10 mouse cellular contexts compared by ENCODE assay signal in the genomic region with DNA sequence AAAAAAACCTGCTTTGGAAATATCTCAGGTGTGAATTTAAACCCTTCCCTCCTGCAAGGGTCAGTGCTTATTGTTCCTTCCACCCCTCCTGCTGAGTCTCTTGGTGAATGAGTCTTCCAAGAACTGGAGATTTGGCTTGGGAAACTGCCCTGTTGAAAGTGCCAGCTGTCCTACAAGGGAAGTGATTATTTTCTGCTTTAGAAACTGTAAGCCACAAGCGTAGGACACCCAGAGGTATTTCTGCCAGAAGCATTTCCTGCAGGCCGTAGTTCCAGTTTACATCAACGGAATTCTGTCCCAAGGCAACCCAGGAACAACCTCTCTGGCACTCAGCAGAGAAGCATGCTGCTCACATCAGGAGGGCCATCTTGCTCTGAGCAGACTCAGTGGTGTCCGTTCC. TPM values are rescaled to one million over a fixed set of nuclear protein-coding genes. Genes with fewer than 3 reads are reported as not detected.
DNase-seq lines count a peak whose midpoint lies in the region; ATAC-seq and TF ChIP-seq lines count a peak whose summit lies in the region.
"Had no signal": no experiment of that assay in that cellular context is flagged by ENCODE, and none has a peak within 500 bp of the region (broad histone marks: within the 10 kb centered on the region; RNA-seq: fewer than 3 reads in every experiment).

No protein-coding gene starts in this region.

- H3K4me3 ChIP-seq in hindbrain, embryonic 16.5 days (ENCODE audit: low read length) = no peak overlapping the region
- no peak overlapping the region for H3K4me3 ChIP-seq in hindbrain, embryonic 12.5 days
- no peak overlapping the region for H3K4me3 ChIP-seq in heart, embryonic 15.5 days
- no peak overlapping the region for H3K4me3 ChIP-seq in stomach, postnatal 0 days (ENCODE audit: low read depth, low read length)
- H3K4me3 ChIP-seq: embryonic facial prominence, embryonic 15.5 days had no signal

- TF ChIP-seq EP300 in stomach, postnatal 0 days (optimal IDR thresholded peaks at IDR 0.05) = no peak

- H3K4me2 ChIP-seq in hindbrain, embryonic 16.5 days (ENCODE audit: low read length) = no peak overlapping the region
- no peak overlapping the region for H3K4me2 ChIP-seq in hindbrain, embryonic 12.5 days (replicated peaks)
- H3K4me2 ChIP-seq in heart, embryonic 15.5 days = no peak overlapping the region
- no peak overlapping the region for H3K4me2 ChIP-seq in stomach, postnatal 0 days (replicated peaks; ENCODE audit: low read depth)
- H3K4me2 ChIP-seq: embryonic facial prominence, embryonic 15.5 days had no signal

- H3K36me3 ChIP-seq in hindbrain, embryonic 16.5 days (ENCODE audit: control insufficient read depth, insufficient read depth, low read length) = no peaks in the 10 kb centered on the region
- H3K36me3 ChIP-seq in hindbrain, embryonic 12.5 days = no peaks in the 10 kb centered on the region
- H3K36me3 ChIP-seq in heart, embryonic 15.5 days = no peaks in the 10 kb centered on the region
- H3K36me3 ChIP-seq in stomach, postnatal 0 days (ENCODE audit: control insufficient read depth, insufficient read depth, low read length) = no peaks in the 10 kb centered on the region
- H3K36me3 ChIP-seq: embryonic facial prominence, embryonic 15.5 days had no signal

- peak; percentile 8 for DNase-seq in right cerebral cortex, adult 18-20 months
- no peak for DNase-seq in right cerebral cortex, adult 2 months (ENCODE audit: low spot score in 2 of 2)
- no peak for DNase-seq in stomach, postnatal 0 days (ENCODE audit: low spot score)
- no peak for DNase-seq in thymus, postnatal 14 days
- no peak for DNase-seq in frontal cortex, adult 2 months (ENCODE audit: extremely low spot score in 1 of 2, low spot score in 1 of 2)
- DNase-seq: adrenal gland, postnatal 14 days had no signal

- H3K4me1 ChIP-seq in hindbrain, embryonic 16.5 days (ENCODE audit: control insufficient read depth, insufficient read depth, low read depth, low read length) = peaks cover 10% of the 10 kb centered on the region
- no peaks in the 10 kb centered on the region for H3K4me1 ChIP-seq in hindbrain, embryonic 12.5 days
- peaks cover 13% of the 10 kb centered on the region for H3K4me1 ChIP-seq in heart, embryonic 15.5 days (replicated peaks)
- no peaks in the 10 kb centered on the region for H3K4me1 ChIP-seq in stomach, postnatal 0 days (replicated peaks; ENCODE audit: control insufficient read depth, insufficient read depth)

- ATAC-seq in hindbrain, embryonic 16.5 days = peak; percentile 35; the same call in 1 of the 2 replicates
- ATAC-seq in hindbrain, embryonic 12.5 days (ENCODE audit: low FRiP score) = no peak
- ATAC-seq in heart, embryonic 15.5 days (replicated peaks; ENCODE audit: insufficient number of reproducible peaks, insufficient read depth, low FRiP score, low read depth) = no peak
- ATAC-seq in stomach, postnatal 0 days (ENCODE audit: low FRiP score, low TSS enrichment) = no peak

- TF ChIP-seq CTCF in stomach, postnatal 0 days (IDR thresholded peaks at IDR 0.05; ENCODE audit: low read depth) = no peak

- H3K27me3 ChIP-seq in hindbrain, embryonic 16.5 days (replicated peaks; ENCODE audit: control insufficient read depth, insufficient read depth, low read length) = no peaks in the 10 kb centered on the region
- H3K27me3 ChIP-seq in hindbrain, embryonic 12.5 days = no peaks in the 10 kb centered on the region
- no peaks in the 10 kb centered on the region for H3K27me3 ChIP-seq in heart, embryonic 15.5 days
- H3K27me3 ChIP-seq in stomach, postnatal 0 days (ENCODE audit: control insufficient read depth, insufficient read depth, low read length) = no peaks in the 10 kb centered on the region
- H3K27me3 ChIP-seq: embryonic facial prominence, embryonic 15.5 days had no signal

- 43% methylated on average over 4 of the region's 4 CpGs for WGBS in hindbrain, embryonic 16.5 days
- 55% methylated on average over 4 of the region's 4 CpGs for WGBS in hindbrain, embryonic 12.5 days
- WGBS in heart, embryonic 15.5 days = 66% methylated on average over 4 of the region's 4 CpGs
- WGBS in stomach, postnatal 0 days = 56% methylated on average over 4 of the region's 4 CpGs

- no peaks in the 10 kb centered on the region for H3K9me3 ChIP-seq in hindbrain, embryonic 16.5 days (ENCODE audit: control insufficient read depth, low read length)
- no peaks in the 10 kb centered on the region for H3K9me3 ChIP-seq in hindbrain, embryonic 12.5 days (replicated peaks)
- no peaks in the 10 kb centered on the region for H3K9me3 ChIP-seq in heart, embryonic 15.5 days (replicated peaks)
- no peaks in the 10 kb centered on the region for H3K9me3 ChIP-seq in stomach, postnatal 0 days (ENCODE audit: control insufficient read depth, low read length)
- H3K9me3 ChIP-seq: embryonic facial prominence, embryonic 15.5 days had no signal

- no peak overlapping the region for H3K9ac ChIP-seq in hindbrain, embryonic 16.5 days (ENCODE audit: low read depth, low read length)
- no peak overlapping the region for H3K9ac ChIP-seq in hindbrain, embryonic 12.5 days
- H3K9ac ChIP-seq in heart, embryonic 15.5 days = no peak overlapping the region
- H3K9ac ChIP-seq in stomach, postnatal 0 days (ENCODE audit: low read length) = no peak overlapping the region
- H3K9ac ChIP-seq: embryonic facial prominence, embryonic 15.5 days had no signal

- no peak overlapping the region for H3K27ac ChIP-seq in hindbrain, embryonic 16.5 days (ENCODE audit: low read depth, low read length)
- no peak overlapping the region for H3K27ac ChIP-seq in hindbrain, embryonic 12.5 days
- 0 out of 2 replicates have a peak overlapping the region, but pooled peaks have one; percentile 1 for H3K27ac ChIP-seq in heart, embryonic 15.5 days
- peak overlapping the region; percentile 78 for H3K27ac ChIP-seq in stomach, postnatal 0 days (replicated peaks)
- H3K27ac ChIP-seq: embryonic facial prominence, embryonic 15.5 days had no signal

RNA-seq across cellular contexts. Expression of gene B3gnt2, which starts 12.6 kb away (rescaled TPM):
- polyA plus RNA-seq in hindbrain, embryonic 16.5 days (2015; fragmentation: Nextera tagmentation; extraction: Ambion mirVana) = 2.1 and 2.7 TPM in 2 replicates
- polyA plus RNA-seq in hindbrain, embryonic 12.5 days (2016; fragmentation: Nextera tagmentation; extraction: Ambion mirVana) = 3.4 and 4.7 TPM in 2 replicates
- 6.5 and 6.9 TPM in 2 replicates for polyA plus RNA-seq in heart, embryonic 15.5 days (2015; fragmentation: Nextera tagmentation; extraction: Ambion mirVana)
- polyA plus RNA-seq in stomach, postnatal 0 days (2015; fragmentation: Nextera tagmentation; extraction: Ambion mirVana) = 15.1 and 18.4 TPM in 2 replicates
- 9.7 and 11.2 TPM in 2 replicates for polyA plus RNA-seq in frontal cortex, adult 2 months (2012; rRNA removed)

Comparison
In these comparisons a context has a peak if more than half of its experiments do, and no peak if none do; other contexts are left out.
1. H3K27ac ChIP-seq: peak in heart, embryonic 15.5 days (single experiment) and stomach, postnatal 0 days (single experiment); none in hindbrain, embryonic 16.5 days (single experiment) and hindbrain, embryonic 12.5 days (single experiment).